Mouse (Mus musculus) megakaryocyte-erythroid progenitor cell, adult 5-6 weeks (primary cell): ENCODE results near the gene Tubb4a. TPM values are rescaled to one million over a fixed set of nuclear protein-coding genes. Genes with fewer than 3 reads are reported as not detected.

Experiments
- ATAC-seq: replicated peaks from 2 replicates; pipeline ENCODE4 v1.8.0; 2016; ENCODE audit warnings: mild to moderate bottlenecking, inconsistent platforms; ENCODE audit not compliant: severe bottlenecking, poor library complexity, low FRiP score, low TSS enrichment
- total RNA-seq, 2 experiments: library from RNA; stranded (forward) in 1 of 2; stranded (reverse) in 1 of 2; fragments of 200-1000, 215-1000 nt in 1 of 2; fragments of >200 nt in 1 of 2; fragmentation: Nextera tagmentation in 1 of 2; gene quantifications; 2 replicates each; pipeline ENCODE4 v1.2.3; 2014 to 2017

The Tubb4a gene
- total RNA-seq, 2 experiments from 2014 or later, result not detected

GRCm38 (mm10) chr17:57105181-57106034 is 17.8 kb upstream of the Tubb4a start, which contains the start of gene Tnfsf9:
Tnfsf9 (plus strand) TSS chr17:57105325.
- ATAC-seq, result peak; percentile 54

- ATAC-seq, result no peak
Observed at GRCm38 (mm10) chr17:57104496-57104895, 16.9 kb upstream of the Tubb4a start.

GRCm38 (mm10) chr17:57102276-57102675 is 14.7 kb upstream of the Tubb4a start:
- no peak for ATAC-seq

DNA sequence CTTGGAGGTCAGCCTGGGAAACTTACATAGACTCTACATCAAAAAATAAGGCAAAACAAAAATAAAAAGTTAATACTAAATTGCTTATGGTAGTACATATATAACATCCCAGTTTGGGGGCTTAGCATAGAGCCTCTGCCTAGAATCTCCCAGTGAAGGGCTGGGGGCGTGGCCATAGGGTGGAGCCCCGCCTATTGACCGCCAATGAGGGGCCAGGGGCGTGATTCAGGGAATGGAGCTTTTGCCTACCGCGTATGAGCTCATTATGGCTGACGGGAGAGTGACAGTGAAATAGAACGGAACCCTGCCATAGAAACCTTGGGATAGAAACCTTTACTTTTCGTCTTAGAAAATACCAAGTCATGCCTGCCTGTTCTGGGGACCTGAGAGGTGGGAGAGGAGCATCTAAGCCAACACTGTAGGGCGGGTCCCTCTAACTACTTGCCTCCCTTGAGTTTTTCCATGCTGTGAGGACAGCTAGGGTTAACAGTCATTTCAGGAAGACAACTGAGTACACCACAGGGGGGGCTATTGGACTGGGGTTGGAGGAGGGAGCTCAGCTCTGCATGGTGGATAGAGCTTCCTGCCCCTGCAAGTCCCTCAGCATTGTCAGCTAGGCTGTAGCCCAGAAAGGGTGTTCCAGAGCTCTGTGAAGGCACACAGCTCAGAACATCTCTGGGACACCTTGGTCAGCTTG is 12.2 kb upstream of the Tubb4a start:
- ATAC-seq, result peak; percentile 50; the same call in 1 of the 2 replicates

DNA sequence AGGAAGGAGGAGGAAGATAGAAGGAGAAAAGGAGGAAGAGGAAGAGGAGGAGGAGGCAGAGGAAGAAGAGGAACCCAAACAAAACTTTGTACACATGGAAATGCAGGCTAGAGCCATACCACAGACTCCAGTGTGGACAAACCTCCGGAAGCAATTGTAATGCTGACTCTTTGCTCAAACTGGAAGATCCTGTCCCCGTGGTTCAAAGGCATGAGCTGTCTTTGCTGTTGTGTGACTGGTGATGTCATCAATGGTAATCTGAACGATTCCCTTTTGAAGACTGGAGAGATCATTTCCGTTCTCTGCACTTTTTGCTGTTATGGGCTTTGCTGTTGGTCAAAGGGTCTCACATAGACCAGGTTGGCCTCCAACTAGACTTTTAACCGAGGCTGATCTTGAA is 10.7 kb upstream of the Tubb4a start:
- no peak for ATAC-seq

- ATAC-seq, result peak; percentile 71
Observed at GRCm38 (mm10) chr17:57096623-57096920, 9.0 kb upstream of the Tubb4a start.

GRCm38 (mm10) chr17:57095855-57096622 is 8.5 kb upstream of the Tubb4a start:
- ATAC-seq, result peak; percentile 49

GRCm38 (mm10) chr17:57094222-57094621 is 6.6 kb upstream of the Tubb4a start:
- ATAC-seq, result peak; percentile 59

GRCm38 (mm10) chr17:57085970-57086757 is 1.4 kb downstream of the Tubb4a start:
- ATAC-seq, result no peak

- ATAC-seq, result no peak
Observed at GRCm38 (mm10) chr17:57082481-57082880, 5.1 kb downstream of the Tubb4a start.

DNA sequence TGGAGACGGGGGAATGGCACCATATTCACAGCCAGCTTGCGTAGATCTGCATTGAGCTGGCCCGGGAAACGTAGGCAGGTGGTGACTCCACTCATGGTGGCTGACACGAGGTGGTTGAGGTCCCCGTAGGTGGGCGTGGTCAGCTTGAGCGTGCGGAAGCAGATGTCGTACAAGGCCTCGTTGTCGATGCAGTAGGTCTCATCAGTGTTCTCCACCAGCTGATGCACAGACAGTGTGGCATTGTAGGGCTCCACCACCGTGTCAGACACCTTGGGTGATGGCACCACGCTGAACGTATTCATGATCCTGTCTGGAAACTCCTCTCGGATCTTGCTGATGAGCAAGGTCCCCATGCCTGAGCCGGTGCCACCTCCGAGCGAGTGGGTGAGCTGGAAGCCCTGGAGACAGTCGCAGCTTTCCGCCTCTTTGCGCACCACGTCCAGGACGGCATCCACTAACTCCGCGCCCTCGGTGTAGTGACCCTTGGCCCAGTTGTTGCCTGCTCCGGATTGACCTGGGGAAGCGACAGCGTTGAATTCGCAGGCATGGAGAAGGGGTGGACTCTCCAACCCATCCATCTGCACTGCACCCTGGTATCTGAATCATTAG is 6.2 kb downstream of the Tubb4a start:
- no peak for ATAC-seq

- no peak for ATAC-seq
Observed at GRCm38 (mm10) chr17:57079919-57080318, 7.7 kb downstream of the Tubb4a start.

DNA sequence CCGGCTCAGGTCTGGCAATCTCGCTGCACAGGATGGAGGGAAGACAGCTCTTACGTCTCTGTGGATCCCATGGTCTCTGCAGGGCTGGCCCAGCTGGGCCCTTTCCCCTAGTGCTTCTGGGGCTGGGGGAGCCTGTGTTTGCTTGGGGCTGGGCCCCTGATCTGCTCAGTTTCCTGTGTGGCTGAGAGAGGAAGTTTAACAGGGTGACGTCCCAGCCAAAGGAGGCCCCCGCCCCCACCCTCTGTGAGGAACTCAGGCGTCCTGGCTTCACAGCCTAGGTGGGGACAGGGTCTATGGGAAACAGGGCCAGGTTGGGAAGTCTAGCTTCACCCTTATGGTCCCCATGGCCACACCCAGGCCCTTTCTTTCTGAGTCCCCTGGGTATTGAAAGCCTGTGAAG is 9.2 kb downstream of the Tubb4a start, which contains the start of gene Dennd1c:
Gene Dennd1c, minus strand, starts transcription at position 179 of the 400 bp plus-strand sequence.
- peak; percentile 46 for ATAC-seq

GRCm38 (mm10) chr17:57076916-57077315 is 10.7 kb downstream of the Tubb4a start:
- no peak for ATAC-seq

- no peak for ATAC-seq
Observed at GRCm38 (mm10) chr17:57070699-57071098, 16.9 kb downstream of the Tubb4a start.

DNA sequence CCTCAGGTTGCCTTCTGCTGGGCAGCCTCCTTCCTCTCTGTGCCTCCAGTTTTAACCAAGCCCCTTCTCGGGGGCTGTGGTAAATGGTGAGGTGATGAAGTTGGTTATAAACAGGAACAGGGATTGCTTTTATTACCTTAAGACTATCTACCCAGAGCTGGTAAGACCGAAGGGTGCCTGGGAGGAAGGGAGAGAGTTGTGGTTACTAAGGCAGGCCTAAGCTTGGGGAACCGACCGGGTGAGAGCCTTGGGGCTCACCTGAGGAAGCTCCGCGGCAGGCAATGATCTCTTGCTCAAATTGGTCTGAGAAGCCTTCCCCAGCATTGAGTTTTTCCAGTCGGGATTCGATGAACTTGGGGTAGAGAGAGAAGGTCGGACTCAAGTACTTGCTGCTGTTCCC is 17.3 kb downstream of the Tubb4a start:
- ATAC-seq, result no peak

DNA sequence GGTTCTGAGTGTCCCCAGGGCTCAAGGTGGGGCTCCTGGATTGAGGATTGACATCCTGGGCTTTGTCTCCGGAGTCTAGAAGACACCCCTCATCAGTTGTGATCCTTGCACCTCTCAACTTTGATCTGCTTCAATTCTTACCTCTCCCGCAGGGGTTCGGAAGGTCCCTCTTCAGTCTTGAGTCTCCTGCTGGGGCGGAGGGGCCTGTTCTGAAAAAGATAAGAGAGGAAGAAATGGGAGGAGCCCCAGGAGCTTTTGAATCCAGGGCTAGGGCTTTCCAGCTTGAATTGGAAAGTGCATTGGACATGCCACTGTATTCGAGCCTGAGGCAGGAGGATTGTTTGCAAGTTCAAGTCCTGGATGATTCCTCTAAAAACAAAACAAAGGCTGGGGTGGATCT is 20.7 kb downstream of the Tubb4a start:
- peak; percentile 60 for ATAC-seq

DNA sequence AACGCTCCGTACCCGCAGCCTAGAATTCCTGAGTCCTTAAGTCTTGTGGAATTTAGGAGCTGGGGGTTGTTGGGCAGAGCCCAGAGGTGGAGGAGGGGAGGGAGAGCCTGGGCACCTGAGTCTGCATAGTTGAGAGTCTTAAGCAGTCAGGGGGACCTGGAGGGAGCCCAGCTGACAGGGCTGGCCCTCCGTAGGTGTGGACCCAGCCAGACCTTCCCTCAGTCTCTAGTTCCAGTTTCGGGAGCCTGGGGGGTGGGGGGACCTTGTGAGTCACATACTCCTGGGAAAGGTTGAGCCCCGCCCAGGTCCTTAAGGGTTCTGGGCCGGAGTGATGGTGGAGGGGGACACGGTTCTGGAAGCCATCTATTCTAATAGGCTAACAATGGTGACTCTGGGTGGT is 24.6 kb downstream of the Tubb4a start:
- no peak for ATAC-seq

- no peak for ATAC-seq
Observed at GRCm38 (mm10) chr17:57062548-57062947, 25.0 kb downstream of the Tubb4a start.
